Mouse (Mus musculus) brown adipose tissue, adult 24 weeks (tissue): ENCODE measurements at regions not wholly inside any gene's neighbourhood (a gene's known extent, or its start where the extent isn't known, plus 50 kb on each side); places are given as distances from the start of the nearest gene placed in this dataset.

Experiments
- H3K27ac ChIP-seq: fragments of 200-500 bp; replicated peaks from 2 replicates; pipeline ENCODE4 v1.5.1; 2012; ENCODE audit warnings: low read depth, mild to moderate bottlenecking, low read length
- H3K4me1 ChIP-seq: fragments of 200-500 bp; 2 replicates; pipeline ENCODE4 v1.6.1; 2012; ENCODE audit warnings: low read length, mixed read lengths; ENCODE audit not compliant: control insufficient read depth, insufficient read depth, insufficient read length
- H3K4me3 ChIP-seq: fragments of 200-500 bp; 2 replicates; pipeline ENCODE4 v1.5.1; 2012; ENCODE audit warnings: low read depth, mild to moderate bottlenecking, low read length, moderate library complexity; ENCODE audit not compliant: insufficient read depth

DNA sequence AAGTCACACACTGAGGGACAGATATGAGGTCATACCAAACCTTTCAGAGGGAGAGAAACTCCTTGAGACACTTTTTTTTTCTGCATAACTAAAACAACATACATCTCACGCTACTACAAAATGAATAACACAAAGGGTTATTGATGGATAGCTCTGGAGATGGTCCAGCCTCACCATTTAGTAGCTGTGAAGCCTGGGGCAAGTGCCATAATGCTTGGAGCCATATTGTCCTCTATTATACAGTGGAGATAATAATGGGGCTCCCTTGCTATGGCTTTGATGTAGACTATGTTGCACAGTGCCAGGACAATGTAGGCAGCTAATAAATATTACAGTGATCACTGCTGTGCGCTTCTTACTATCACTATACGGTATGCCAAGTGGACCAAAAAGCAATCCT lies 168.3 kb downstream of the Nedd1 start:
- no peaks in the 10 kb centered on the region for H3K4me1 ChIP-seq
- no peak overlapping the region for H3K4me3 ChIP-seq
- H3K27ac ChIP-seq: no peak overlapping the region

- H3K4me3 ChIP-seq: no peak overlapping the region
- no peaks in the 10 kb centered on the region for H3K4me1 ChIP-seq
- no peak overlapping the region for H3K27ac ChIP-seq
Observed at GRCm38 (mm10) chr10:92548875-92549586, 173.2 kb downstream of the Nedd1 start.

DNA sequence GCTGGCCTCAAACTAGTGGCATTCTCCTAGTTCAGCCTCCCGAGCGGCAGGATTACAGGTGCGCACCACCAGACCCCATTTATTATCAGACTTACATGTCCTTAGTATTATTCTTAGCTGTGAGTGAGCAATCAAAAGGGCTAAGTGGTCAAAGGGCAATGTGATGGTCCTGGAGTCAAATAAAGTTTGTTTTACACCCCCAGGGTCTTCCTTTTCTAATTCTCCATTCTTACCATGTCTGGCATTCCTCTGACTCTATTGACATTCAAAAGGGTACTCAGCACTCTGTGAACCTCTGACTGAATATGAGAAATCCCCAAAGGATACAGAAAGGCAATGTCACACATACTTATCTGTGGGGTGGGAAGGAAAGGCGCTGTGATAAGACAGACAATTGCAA lies 183.8 kb downstream of the Nedd1 start:
- Histone ChIP-seq H3K27ac (no peak overlapping the region), H3K4me1 (no peaks in the 10 kb centered on the region), H3K4me3 (no peak overlapping the region)

DNA sequence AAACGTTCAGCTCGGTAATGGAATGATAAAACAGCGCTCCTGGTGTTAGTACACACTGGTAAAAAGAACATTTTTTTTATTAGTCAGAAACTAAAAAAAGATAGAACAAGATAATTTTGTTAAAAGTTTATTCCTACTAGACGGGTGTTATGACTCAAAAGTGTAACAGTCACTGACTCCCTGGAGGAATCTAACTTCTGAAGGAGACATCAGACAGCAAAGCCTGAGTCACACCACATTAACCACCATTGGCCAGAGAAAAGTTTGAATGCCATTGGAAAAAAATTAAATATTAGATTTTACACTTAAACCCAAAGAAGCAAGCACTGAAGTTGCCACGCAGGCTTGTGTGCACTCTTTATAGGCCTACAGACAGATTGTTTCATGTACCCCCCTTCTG lies 205.3 kb downstream of the Nedd1 start:
- Histone ChIP-seq H3K27ac (no peak overlapping the region), H3K4me1 (no peaks in the 10 kb centered on the region), H3K4me3 (no peak overlapping the region)

DNA sequence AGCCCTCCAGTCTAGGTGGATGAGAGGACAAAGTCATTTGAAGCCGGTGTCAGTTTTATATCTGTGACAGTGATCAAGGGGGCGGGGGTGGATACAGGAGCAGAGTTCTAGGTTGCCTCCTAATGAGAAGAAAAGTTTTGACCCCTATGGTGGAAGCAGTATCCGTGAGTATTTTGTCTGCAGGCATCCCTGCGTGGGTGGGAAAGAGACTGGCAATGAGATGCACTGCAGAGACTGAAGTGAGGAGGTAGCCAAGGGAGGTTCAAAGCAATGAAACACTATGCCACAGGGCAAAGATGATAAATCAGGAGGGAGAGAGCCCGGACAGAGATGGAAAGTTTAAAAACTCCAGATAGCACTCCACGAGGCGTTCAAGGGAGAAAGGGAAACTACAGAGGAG lies 210.5 kb downstream of the Nedd1 start:
- Histone ChIP-seq H3K4me3 (no peak overlapping the region), H3K4me1 (no peaks in the 10 kb centered on the region), H3K27ac (no peak overlapping the region)

- H3K4me1 ChIP-seq: no peaks in the 10 kb centered on the region
- no peak overlapping the region for H3K4me3 ChIP-seq
- H3K27ac ChIP-seq: no peak overlapping the region
Observed at GRCm38 (mm10) chr10:92510677-92511076, 211.5 kb downstream of the Nedd1 start.

DNA sequence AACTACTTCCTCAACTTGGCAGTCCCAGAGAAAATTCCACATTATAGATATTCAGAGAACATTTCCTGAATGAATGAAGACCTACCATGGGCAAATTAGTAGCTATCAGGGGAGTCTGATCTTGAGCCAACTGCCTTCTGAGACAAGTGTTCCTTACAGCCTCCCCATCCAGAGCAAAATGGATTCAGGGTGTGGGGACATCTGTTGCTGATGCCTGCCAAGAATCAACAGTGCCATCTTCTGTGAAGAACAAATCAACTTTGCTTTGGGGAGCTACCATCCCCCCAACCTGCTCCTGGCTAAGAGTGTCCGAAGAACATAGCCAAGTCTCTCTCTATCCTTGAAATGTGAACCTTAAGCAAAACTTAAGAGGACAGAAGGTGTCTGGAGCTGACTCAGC lies 217.9 kb downstream of the Nedd1 start:
- Histone ChIP-seq H3K4me3 (no peak overlapping the region), H3K27ac (no peak overlapping the region), H3K4me1 (no peaks in the 10 kb centered on the region)

DNA sequence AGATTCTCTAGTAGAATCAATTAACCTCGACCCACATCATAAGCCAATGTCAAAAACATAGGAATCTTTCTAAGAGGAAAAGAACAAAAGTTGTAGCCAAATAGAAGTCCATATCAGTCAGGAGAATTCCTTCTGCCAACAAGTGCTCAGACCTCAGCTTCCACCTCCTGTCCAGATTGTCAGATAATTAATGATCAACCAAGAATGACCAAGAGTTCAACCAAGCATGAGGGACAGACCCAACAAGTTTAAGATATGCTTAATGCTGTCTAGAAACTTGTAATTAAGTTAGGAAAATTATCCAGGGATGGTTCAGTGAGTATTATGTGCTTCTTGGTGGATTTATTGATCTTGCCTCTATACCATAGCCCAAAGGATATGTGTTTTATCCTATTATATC lies 238.6 kb downstream of the Nedd1 start:
- H3K27ac ChIP-seq: no peak overlapping the region
- H3K4me3 ChIP-seq: no peak overlapping the region
- no peaks in the 10 kb centered on the region for H3K4me1 ChIP-seq

- Histone ChIP-seq H3K27ac (no peak overlapping the region), H3K4me3 (no peak overlapping the region), H3K4me1 (no peaks in the 10 kb centered on the region)
Observed at GRCm38 (mm10) chr10:92473282-92473681, 248.9 kb downstream of the Nedd1 start.

GRCm38 (mm10) chr10:92471111-92471510 lies 251.1 kb downstream of the Nedd1 start:
- Histone ChIP-seq H3K27ac (no peak overlapping the region), H3K4me3 (no peak overlapping the region), H3K4me1 (no peaks in the 10 kb centered on the region)

DNA sequence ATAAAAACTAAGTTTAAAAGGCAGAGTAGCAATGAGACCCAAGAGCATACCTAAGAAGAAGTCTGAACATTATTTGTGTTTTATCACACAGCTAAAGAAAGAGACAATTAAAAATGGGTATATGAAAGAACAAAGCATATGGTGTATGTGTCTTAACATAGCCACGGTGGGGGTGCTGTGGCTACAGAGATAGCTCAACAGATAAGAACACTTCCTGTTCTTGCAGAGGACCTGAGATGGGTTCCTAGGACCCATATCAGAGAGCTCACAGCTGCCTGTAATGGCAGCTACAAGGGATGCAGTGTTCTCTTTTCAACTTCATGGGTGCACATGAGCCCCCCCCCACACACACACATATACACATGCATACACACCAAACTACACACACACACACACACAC lies 267.0 kb downstream of the Nedd1 start:
- H3K27ac ChIP-seq: no peak overlapping the region
- H3K4me3 ChIP-seq: no peak overlapping the region
- H3K4me1 ChIP-seq: no peaks in the 10 kb centered on the region

DNA sequence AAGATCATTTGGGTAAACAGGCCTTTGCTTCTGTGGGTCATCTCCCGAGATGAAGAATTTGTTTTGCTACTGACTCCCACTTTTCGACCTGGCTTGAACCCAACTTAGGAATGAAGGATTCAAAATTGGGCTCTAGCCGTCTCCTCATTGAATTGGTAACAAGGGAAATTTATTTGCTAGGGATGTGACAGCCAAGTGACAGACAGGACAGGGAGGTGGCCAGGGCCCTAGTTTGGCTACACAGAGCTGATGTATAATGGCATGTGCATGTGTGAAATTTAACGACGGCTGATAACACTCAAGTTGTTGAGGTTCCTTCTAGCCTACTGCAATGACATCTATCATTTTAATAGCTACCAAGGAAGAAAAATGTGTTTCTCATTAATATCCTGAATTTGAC lies 268.7 kb downstream of the Nedd1 start:
- no peak overlapping the region for H3K4me3 ChIP-seq
- no peaks in the 10 kb centered on the region for H3K4me1 ChIP-seq
- H3K27ac ChIP-seq: no peak overlapping the region

DNA sequence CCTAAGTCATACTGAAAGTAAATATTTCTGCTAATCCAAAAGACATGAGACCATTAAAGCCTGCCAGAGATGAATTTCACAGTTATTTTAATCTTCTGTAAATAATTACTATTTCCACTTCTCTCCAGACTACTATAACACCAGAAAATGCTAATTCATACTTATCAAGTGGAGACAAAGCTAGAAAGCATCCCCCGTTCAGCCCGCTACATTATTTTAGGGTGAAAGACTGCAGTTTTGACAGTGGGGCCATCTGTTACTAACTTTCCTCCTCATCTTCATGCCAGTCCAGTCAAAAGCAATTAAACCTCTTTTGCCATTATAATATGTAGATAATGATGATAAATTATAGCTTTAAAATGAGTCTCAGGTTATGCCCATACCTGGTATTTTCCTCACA lies 276.3 kb downstream of the Nedd1 start:
- Histone ChIP-seq H3K4me1 (no peaks in the 10 kb centered on the region), H3K27ac (no peak overlapping the region), H3K4me3 (no peak overlapping the region)

DNA sequence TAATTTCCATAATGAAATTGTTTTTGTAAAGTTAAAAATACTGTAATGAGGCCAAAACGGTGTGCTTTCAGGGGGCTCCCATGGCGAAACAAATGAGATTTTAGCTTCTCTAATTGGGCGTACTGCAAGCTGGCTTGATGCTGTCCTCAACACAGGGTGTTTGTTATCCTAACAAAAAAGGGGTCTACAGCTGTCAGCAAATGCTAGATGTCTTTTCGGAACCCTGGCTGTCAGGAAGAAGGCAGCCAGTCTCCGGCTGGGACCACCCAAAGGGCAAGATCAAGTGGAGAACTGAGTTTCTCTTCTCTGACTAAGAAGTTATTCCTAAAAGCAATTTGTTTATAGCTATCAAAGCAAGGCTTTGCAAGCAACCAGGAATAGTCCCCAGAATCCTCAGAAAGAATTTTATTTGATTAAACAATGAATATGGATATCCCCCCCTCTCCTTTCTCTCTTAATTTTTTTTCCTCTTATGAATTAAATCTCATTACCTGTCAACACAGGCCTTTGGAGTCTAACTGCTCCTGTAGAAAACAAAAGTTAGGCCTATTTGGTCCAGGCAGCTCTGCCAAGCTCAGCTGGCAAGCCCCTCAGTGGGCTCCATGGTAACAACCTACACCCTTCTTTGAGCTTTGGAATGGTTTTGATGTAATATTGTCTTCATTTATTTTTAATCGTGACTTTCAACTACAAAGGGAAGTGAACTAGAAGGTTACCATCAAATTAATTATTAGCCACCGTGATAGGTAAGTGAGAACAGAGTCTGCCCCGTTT lies 283.4 kb downstream of the Nedd1 start:
- no peaks in the 10 kb centered on the region for H3K4me1 ChIP-seq
- no peak overlapping the region for H3K4me3 ChIP-seq
- H3K27ac ChIP-seq: no peak overlapping the region

DNA sequence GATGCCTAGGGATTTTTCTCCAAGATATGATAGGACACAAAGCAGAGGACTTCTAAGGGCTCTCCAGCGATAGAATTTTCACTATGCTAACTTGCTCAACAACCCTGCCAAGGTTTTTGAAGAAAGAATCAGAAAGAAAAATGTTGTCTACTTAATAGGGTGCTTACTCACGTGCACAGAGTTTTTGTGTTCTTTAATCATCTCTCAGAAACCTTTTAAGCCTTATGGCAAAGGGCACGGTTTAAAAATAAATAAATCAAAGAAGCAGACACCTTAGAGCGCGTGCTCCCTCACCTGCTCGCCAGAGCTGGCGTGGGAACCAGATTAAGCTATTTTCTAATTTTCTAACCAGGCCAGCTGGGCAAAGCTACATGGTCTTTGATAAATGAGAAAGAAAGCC lies 293.0 kb downstream of the Nedd1 start:
- H3K27ac ChIP-seq: no peak overlapping the region
- no peaks in the 10 kb centered on the region for H3K4me1 ChIP-seq
- H3K4me3 ChIP-seq: no peak overlapping the region

- Histone ChIP-seq H3K27ac (no peak overlapping the region), H3K4me1 (no peaks in the 10 kb centered on the region), H3K4me3 (no peak overlapping the region)
Observed at GRCm38 (mm10) chr10:92428026-92428425, 294.2 kb downstream of the Nedd1 start.
